In the genomic region with DNA sequence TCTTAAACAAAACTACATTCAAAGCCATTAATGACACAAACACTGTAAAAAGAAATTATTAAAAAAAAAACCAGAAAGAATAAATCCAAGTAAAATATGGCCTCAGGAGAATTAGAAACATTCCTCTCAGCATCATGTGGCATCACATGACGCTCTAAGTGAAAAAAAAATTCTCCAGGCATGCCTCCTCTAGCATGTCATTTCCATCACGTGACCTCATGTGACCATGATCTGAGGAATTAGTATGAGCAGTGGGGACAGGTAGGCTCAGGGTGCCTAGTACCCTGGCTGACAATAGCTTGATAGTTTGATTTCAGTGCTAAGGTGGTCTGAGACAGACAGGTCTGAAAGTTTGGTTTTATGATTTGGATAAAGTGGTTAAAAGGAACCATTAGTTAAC, we compare ENCODE assay signal across 24 mouse cellular contexts. TPM values are rescaled to one million over a fixed set of nuclear protein-coding genes. Genes with fewer than 3 reads are reported as not detected.
"Had no signal": no experiment of that assay in that cellular context is flagged by ENCODE, and none has a peak within 500 bp of the region (broad histone marks: within the 10 kb centered on the region; RNA-seq: fewer than 3 reads in every experiment).

No protein-coding gene starts in this region.

- DNase-seq: cerebellum, postnatal 10 days; cerebellum, postnatal 14 days; cerebellum, postnatal 25 days; cerebellum, postnatal 36 days; embryo, embryonic 11 days; forebrain, postnatal 0 days; gastrocnemius, adult 2 months; gastrocnemius, postnatal 10 days; gastrocnemius, postnatal 14 days; gastrocnemius, postnatal 25 days; gastrocnemius, postnatal 36 days; heart, adult 11 months; heart, adult 18-20 months; heart, adult 2 months had no signal

- H3K4me3 ChIP-seq: embryonic facial prominence, embryonic 10.5 days; embryonic facial prominence, embryonic 12.5 days; embryonic facial prominence, embryonic 13.5 days; embryonic facial prominence, embryonic 15.5 days; erythroblast, embryonic 14.5 days; forebrain, embryonic 10.5 days; forebrain, embryonic 12.5 days; forebrain, embryonic 13.5 days; forebrain, embryonic 15.5 days; gastrocnemius, adult 2 months; heart, adult 2 months; heart, embryonic 10.5 days had no signal

- H3K27me3 ChIP-seq: embryonic facial prominence, embryonic 12.5 days; embryonic facial prominence, embryonic 13.5 days; embryonic facial prominence, embryonic 15.5 days; forebrain, embryonic 12.5 days; forebrain, embryonic 13.5 days; forebrain, embryonic 15.5 days had no signal

- H3K36me3 ChIP-seq: embryonic facial prominence, embryonic 10.5 days; embryonic facial prominence, embryonic 12.5 days; embryonic facial prominence, embryonic 13.5 days; embryonic facial prominence, embryonic 15.5 days; forebrain, embryonic 10.5 days; forebrain, embryonic 12.5 days; forebrain, embryonic 15.5 days; heart, embryonic 10.5 days had no signal

- H3K9ac ChIP-seq: embryonic facial prominence, embryonic 12.5 days; embryonic facial prominence, embryonic 13.5 days; embryonic facial prominence, embryonic 15.5 days; forebrain, embryonic 12.5 days; forebrain, embryonic 13.5 days; forebrain, embryonic 15.5 days; forebrain, postnatal 0 days had no signal

- H3K4me2 ChIP-seq: embryonic facial prominence, embryonic 12.5 days; embryonic facial prominence, embryonic 13.5 days; embryonic facial prominence, embryonic 15.5 days; forebrain, embryonic 12.5 days; forebrain, embryonic 13.5 days; forebrain, embryonic 15.5 days had no signal

- H3K27ac ChIP-seq: embryonic facial prominence, embryonic 10.5 days; embryonic facial prominence, embryonic 12.5 days; embryonic facial prominence, embryonic 13.5 days; embryonic facial prominence, embryonic 15.5 days; forebrain, embryonic 10.5 days; forebrain, embryonic 12.5 days; forebrain, embryonic 13.5 days; forebrain, embryonic 15.5 days; gastrocnemius, adult 2 months; heart, adult 2 months; heart, embryonic 10.5 days had no signal

- H3K4me1 ChIP-seq: embryonic facial prominence, embryonic 12.5 days; embryonic facial prominence, embryonic 13.5 days; embryonic facial prominence, embryonic 15.5 days; forebrain, embryonic 10.5 days; forebrain, embryonic 12.5 days; forebrain, embryonic 13.5 days; forebrain, embryonic 15.5 days; heart, embryonic 10.5 days had no signal

- H3K9me3 ChIP-seq: embryonic facial prominence, embryonic 10.5 days; embryonic facial prominence, embryonic 12.5 days; embryonic facial prominence, embryonic 13.5 days; embryonic facial prominence, embryonic 15.5 days; forebrain, embryonic 10.5 days; forebrain, embryonic 12.5 days; forebrain, embryonic 13.5 days; forebrain, embryonic 15.5 days; heart, embryonic 10.5 days had no signal

RNA-seq across cellular contexts. Expression of gene Cp, which starts 24.3 kb away (rescaled TPM):
- polyA plus RNA-seq: erythroblast, embryonic 14.5 days had no signal
